Mouse (Mus musculus) bone marrow, adult 2 months (tissue): ENCODE data around the gene Vmp1.

Experiments
- CTCF ChIP-seq: fragments of 200-500 bp; IDR thresholded peaks from 2 replicates; pipeline ENCODE4 v1.5.1; 2011; ENCODE audit warnings: low read length, control low read depth; ENCODE audit not compliant: control insufficient read depth, insufficient read depth
- POLR2A ChIP-seq: fragments of 200-500 bp; IDR thresholded peaks from 2 replicates; pipeline ENCODE4 v1.6.1; 2011; ENCODE audit warnings: low read depth, mild to moderate bottlenecking, control low read depth, low read length, borderline replicate concordance; ENCODE audit not compliant: control insufficient read depth

GRCm38 (mm10) chr11:86662986-86663895 lies 20.4 kb downstream of the Vmp1 start:
- no peak for TF ChIP-seq POLR2A
- TF ChIP-seq CTCF, result no peak
